Mouse (Mus musculus): ENCODE measurements at regions not wholly inside any gene's neighbourhood (a gene's known extent, or its start where the extent isn't known, plus 50 kb on each side); places are given as distances from the start of the nearest gene placed in this dataset.

DNA sequence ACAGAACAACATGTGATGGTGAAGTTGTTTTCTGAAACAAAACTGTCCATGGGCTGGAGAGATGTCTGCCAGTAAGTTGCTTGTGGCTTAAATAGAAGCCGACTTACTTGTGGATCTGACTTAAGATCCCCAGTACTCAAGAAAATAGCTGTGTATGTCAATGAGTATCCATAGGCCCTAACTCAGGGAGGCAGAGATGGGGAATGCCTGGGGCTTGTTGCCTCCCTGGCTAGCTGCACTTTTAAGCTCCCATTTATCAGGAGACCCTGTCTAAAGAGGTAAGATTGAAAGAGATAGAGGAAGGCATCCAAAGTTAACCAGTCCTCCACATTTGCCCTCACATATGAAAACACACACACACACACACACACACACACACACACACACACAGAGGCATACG is 167.8 kb upstream of the Irx1 start:
- H3K4me3 ChIP-seq (ENCODE audit: low read depth, low read length), result no peak overlapping the region
- DNase-seq (ENCODE audit: low spot score) (no peak), ATAC-seq (replicated peaks; ENCODE audit: low FRiP score, low TSS enrichment, low read depth) (no peak)
- no peak overlapping the region for H3K9ac ChIP-seq (ENCODE audit: low read length)
- no peaks in the 10 kb centered on the region for H3K4me1 ChIP-seq (replicated peaks; ENCODE audit: control insufficient read depth, insufficient read depth, low read length)
- H3K36me3 ChIP-seq (ENCODE audit: control insufficient read depth, insufficient read depth, low read length), result no peaks in the 10 kb centered on the region
- no peak overlapping the region for H3K27ac ChIP-seq (ENCODE audit: low read depth)
- H3K27me3 ChIP-seq (replicated peaks; ENCODE audit: control insufficient read depth, insufficient read depth, low read length), result no peaks in the 10 kb centered on the region
- H3K9me3 ChIP-seq (ENCODE audit: control insufficient read depth, low read length), result no peaks in the 10 kb centered on the region
- no peak overlapping the region for H3K4me2 ChIP-seq (ENCODE audit: low read length)
- WGBS, result 80% methylated on average over 2 of the region's 2 CpGs

GRCm38 (mm10) chr13:72134101-72134768 is 170.7 kb upstream of the Irx1 start:
- Histone ChIP-seq H3K4me1 (replicated peaks; ENCODE audit: control insufficient read depth, insufficient read depth, low read length) (no peaks in the 10 kb centered on the region), H3K36me3 (ENCODE audit: control insufficient read depth, insufficient read depth, low read length) (no peaks in the 10 kb centered on the region), H3K9me3 (ENCODE audit: control insufficient read depth, low read length) (no peaks in the 10 kb centered on the region), H3K4me2 (ENCODE audit: low read length) (no peak overlapping the region), H3K9ac (ENCODE audit: low read length) (no peak overlapping the region), H3K27me3 (replicated peaks; ENCODE audit: control insufficient read depth, insufficient read depth, low read length) (no peaks in the 10 kb centered on the region), H3K27ac (ENCODE audit: low read depth) (no peak overlapping the region), H3K4me3 (ENCODE audit: low read depth, low read length) (no peak overlapping the region)
- WGBS, result 48% methylated on average over 8 of the region's 8 CpGs
- DNase-seq (ENCODE audit: low spot score), result no peak
- no peak for ATAC-seq (replicated peaks; ENCODE audit: low FRiP score, low TSS enrichment, low read depth)

GRCm38 (mm10) chr13:72166225-72166624 is 202.7 kb upstream of the Irx1 start:
- Histone ChIP-seq H3K9ac (ENCODE audit: low read length) (no peak overlapping the region), H3K36me3 (ENCODE audit: control insufficient read depth, insufficient read depth, low read length) (no peaks in the 10 kb centered on the region), H3K9me3 (ENCODE audit: control insufficient read depth, low read length) (no peaks in the 10 kb centered on the region), H3K4me1 (replicated peaks; ENCODE audit: control insufficient read depth, insufficient read depth, low read length) (no peaks in the 10 kb centered on the region), H3K4me3 (ENCODE audit: low read depth, low read length) (no peak overlapping the region), H3K27ac (ENCODE audit: low read depth) (no peak overlapping the region), H3K27me3 (replicated peaks; ENCODE audit: control insufficient read depth, insufficient read depth, low read length) (no peaks in the 10 kb centered on the region), H3K4me2 (ENCODE audit: low read length) (no peak overlapping the region)
- ATAC-seq (replicated peaks; ENCODE audit: low FRiP score, low TSS enrichment, low read depth) (no peak), DNase-seq (ENCODE audit: low spot score) (peak; percentile 24)
- WGBS, result 67% methylated on average over 2 of the region's 2 CpGs

DNA sequence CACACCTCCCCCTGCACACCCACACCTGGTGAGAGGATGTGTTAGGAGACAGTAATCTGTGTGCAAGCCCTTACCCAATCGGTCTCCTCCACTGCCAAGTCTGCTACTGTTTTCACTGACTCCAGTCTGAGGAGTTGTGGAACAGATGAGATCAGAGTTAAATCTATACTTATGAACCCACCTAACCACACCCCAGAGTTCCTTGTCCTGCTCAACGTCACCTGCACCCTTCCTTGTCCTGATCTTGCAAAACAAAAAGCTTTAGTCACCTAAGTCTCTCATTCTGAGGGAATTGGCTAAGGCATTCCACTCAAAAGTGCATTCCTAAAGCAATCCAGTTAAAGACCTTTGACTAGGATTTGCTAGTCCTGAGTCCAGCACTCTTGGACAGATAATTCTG is 203.9 kb upstream of the Irx1 start:
- no peak overlapping the region for H3K4me2 ChIP-seq (ENCODE audit: low read length)
- WGBS, result 64% methylated on average over 2 of the region's 2 CpGs
- H3K4me3 ChIP-seq (ENCODE audit: low read depth, low read length), result no peak overlapping the region
- H3K9ac ChIP-seq (ENCODE audit: low read length), result no peak overlapping the region
- H3K4me1 ChIP-seq (replicated peaks; ENCODE audit: control insufficient read depth, insufficient read depth, low read length), result no peaks in the 10 kb centered on the region
- H3K27ac ChIP-seq (ENCODE audit: low read depth), result no peak overlapping the region
- no peak for ATAC-seq (replicated peaks; ENCODE audit: low FRiP score, low TSS enrichment, low read depth)
- H3K36me3 ChIP-seq (ENCODE audit: control insufficient read depth, insufficient read depth, low read length), result no peaks in the 10 kb centered on the region
- peak; percentile 32 for DNase-seq (ENCODE audit: low spot score)
- H3K27me3 ChIP-seq (replicated peaks; ENCODE audit: control insufficient read depth, insufficient read depth, low read length), result no peaks in the 10 kb centered on the region
- no peaks in the 10 kb centered on the region for H3K9me3 ChIP-seq (ENCODE audit: control insufficient read depth, low read length)

GRCm38 (mm10) chr13:72183636-72184035 is 220.1 kb upstream of the Irx1 start:
- 90% methylated on average over 3 of the region's 3 CpGs for WGBS
- H3K9me3 ChIP-seq (ENCODE audit: control insufficient read depth, low read length), result no peaks in the 10 kb centered on the region

GRCm38 (mm10) chr13:72184116-72184845 is 220.8 kb upstream of the Irx1 start:
- no peak overlapping the region for H3K4me2 ChIP-seq (ENCODE audit: low read length)
- DNase-seq (ENCODE audit: low spot score) (peak; percentile 24), ATAC-seq (replicated peaks; ENCODE audit: low FRiP score, low TSS enrichment, low read depth) (no peak)
- H3K27ac ChIP-seq (ENCODE audit: low read depth), result no peak overlapping the region
- no peak overlapping the region for H3K4me3 ChIP-seq (ENCODE audit: low read depth, low read length)
- H3K9ac ChIP-seq (ENCODE audit: low read length), result no peak overlapping the region
- no peaks in the 10 kb centered on the region for H3K4me1 ChIP-seq (replicated peaks; ENCODE audit: control insufficient read depth, insufficient read depth, low read length)
- WGBS, result 74% methylated on average over 15 of the region's 15 CpGs
- no peaks in the 10 kb centered on the region for H3K27me3 ChIP-seq (replicated peaks; ENCODE audit: control insufficient read depth, insufficient read depth, low read length)
- H3K9me3 ChIP-seq (ENCODE audit: control insufficient read depth, low read length), result no peaks in the 10 kb centered on the region
- H3K36me3 ChIP-seq (ENCODE audit: control insufficient read depth, insufficient read depth, low read length), result no peaks in the 10 kb centered on the region

More at GRCm38 (mm10) chr13:72183636-72184035, 220.1 kb upstream of the Irx1 start:
- no peaks in the 10 kb centered on the region for H3K4me1 ChIP-seq (replicated peaks; ENCODE audit: control insufficient read depth, insufficient read depth, low read length)
- no peak overlapping the region for H3K9ac ChIP-seq (ENCODE audit: low read length)
- no peaks in the 10 kb centered on the region for H3K27me3 ChIP-seq (replicated peaks; ENCODE audit: control insufficient read depth, insufficient read depth, low read length)
- H3K4me3 ChIP-seq (ENCODE audit: low read depth, low read length), result no peak overlapping the region
- peak; percentile 21 for DNase-seq (ENCODE audit: low spot score)
- no peak overlapping the region for H3K27ac ChIP-seq (ENCODE audit: low read depth)
- no peaks in the 10 kb centered on the region for H3K36me3 ChIP-seq (ENCODE audit: control insufficient read depth, insufficient read depth, low read length)
- ATAC-seq (replicated peaks; ENCODE audit: low FRiP score, low TSS enrichment, low read depth), result no peak
- no peak overlapping the region for H3K4me2 ChIP-seq (ENCODE audit: low read length)

- peak; percentile 44 for DNase-seq (ENCODE audit: low spot score)
- Histone ChIP-seq H3K9me3 (ENCODE audit: control insufficient read depth, low read length) (no peaks in the 10 kb centered on the region), H3K27me3 (replicated peaks; ENCODE audit: control insufficient read depth, insufficient read depth, low read length) (no peaks in the 10 kb centered on the region), H3K27ac (ENCODE audit: low read depth) (no peak overlapping the region), H3K9ac (ENCODE audit: low read length) (no peak overlapping the region), H3K4me2 (ENCODE audit: low read length) (no peak overlapping the region), H3K4me1 (replicated peaks; ENCODE audit: control insufficient read depth, insufficient read depth, low read length) (no peaks in the 10 kb centered on the region), H3K36me3 (ENCODE audit: control insufficient read depth, insufficient read depth, low read length) (no peaks in the 10 kb centered on the region), H3K4me3 (ENCODE audit: low read depth, low read length) (no peak overlapping the region)
- 83% methylated on average over 3 of the region's 3 CpGs for WGBS
- no peak for ATAC-seq (replicated peaks; ENCODE audit: low FRiP score, low TSS enrichment, low read depth)
Measured at GRCm38 (mm10) chr13:72184846-72185118, 221.3 kb upstream of the Irx1 start.

DNA sequence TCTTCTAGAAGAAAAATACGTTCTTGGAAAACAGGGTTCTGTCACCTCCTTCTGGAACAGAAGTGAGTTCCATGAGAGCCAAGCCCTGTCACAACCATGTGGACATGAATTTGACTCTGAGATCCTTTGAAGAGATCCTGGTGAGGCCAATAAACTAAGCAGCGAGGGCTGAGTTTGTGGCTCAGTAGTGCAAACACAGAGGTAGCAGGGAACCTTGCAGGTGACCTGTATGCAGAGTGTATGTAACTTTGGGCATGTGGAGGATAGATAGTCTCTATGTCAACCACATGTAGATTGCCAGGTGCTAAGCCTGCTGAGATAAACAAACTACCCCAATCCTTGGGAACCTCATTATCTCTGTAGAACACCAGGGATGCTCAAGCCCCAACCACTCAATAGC is 232.4 kb upstream of the Irx1 start:
- no peaks in the 10 kb centered on the region for H3K9me3 ChIP-seq (ENCODE audit: control insufficient read depth, low read length)
- no peaks in the 10 kb centered on the region for H3K36me3 ChIP-seq (ENCODE audit: control insufficient read depth, insufficient read depth, low read length)
- no peaks in the 10 kb centered on the region for H3K4me1 ChIP-seq (replicated peaks; ENCODE audit: control insufficient read depth, insufficient read depth, low read length)
- H3K4me2 ChIP-seq (ENCODE audit: low read length), result no peak overlapping the region
- no peak overlapping the region for H3K9ac ChIP-seq (ENCODE audit: low read length)
- H3K27me3 ChIP-seq (replicated peaks; ENCODE audit: control insufficient read depth, insufficient read depth, low read length), result no peaks in the 10 kb centered on the region
- ATAC-seq (replicated peaks; ENCODE audit: low FRiP score, low TSS enrichment, low read depth), result no peak
- no peak for DNase-seq (ENCODE audit: low spot score)
- no peak overlapping the region for H3K4me3 ChIP-seq (ENCODE audit: low read depth, low read length)
- no peak overlapping the region for H3K27ac ChIP-seq (ENCODE audit: low read depth)
- 85% methylated on average over 2 of the region's 2 CpGs for WGBS
